Mouse (Mus musculus) liver, embryonic 11.5 days (tissue): ENCODE results near the gene Tpte. TPM values are rescaled to one million over a fixed set of nuclear protein-coding genes. Genes with fewer than 3 reads are reported as not detected.
A peak's percentile ranks its signal among the peaks of the same experiment; 100 is the strongest.

Experiments
- ATAC-seq: fragments of 200-750 bp; cut with Nextera tagmentation; replicated peaks from 2 replicates; pipeline ENCODE4 v1.8.0; 2017; ENCODE audit warnings: moderate number of reproducible peaks, mild to moderate bottlenecking, moderate TSS enrichment, moderate library complexity; ENCODE audit not compliant: low FRiP score
- DNase-seq: peaks from one replicate; pipeline ENCODE4 v3.0.0-alpha.2; 2017; ENCODE audit warnings: low spot score
- H3K27ac ChIP-seq: fragments of 300-500 bp; sonication (generic); 2 replicates; pipeline ENCODE4 v1.5.1; 2014; ENCODE audit warnings: mild to moderate bottlenecking, low read depth, low read length, control low read depth
- H3K27me3 ChIP-seq: fragments of 300-500 bp; sonication (generic); replicated peaks from 2 replicates; pipeline ENCODE4 v1.6.1; 2014; ENCODE audit warnings: low read length, mixed read lengths; ENCODE audit not compliant: control insufficient read depth, insufficient read depth
- H3K36me3 ChIP-seq: fragments of 300-500 bp; sonication (generic); 2 replicates; pipeline ENCODE4 v1.6.1; 2014; ENCODE audit warnings: mild to moderate bottlenecking, low read length, moderate library complexity, mixed read lengths; ENCODE audit not compliant: control insufficient read depth, insufficient read depth
- H3K4me1 ChIP-seq: fragments of 300-500 bp; sonication (generic); replicated peaks from 2 replicates; pipeline ENCODE4 v1.6.1; 2014; ENCODE audit warnings: low read length, mixed read lengths; ENCODE audit not compliant: control insufficient read depth, insufficient read depth
- H3K4me2 ChIP-seq: fragments of 300-500 bp; sonication (generic); 2 replicates; pipeline ENCODE4 v1.6.1; 2014; ENCODE audit warnings: mild to moderate bottlenecking, control low read depth, moderate library complexity
- H3K4me3 ChIP-seq: fragments of 300-500 bp; sonication (generic); 2 replicates; pipeline ENCODE4 v1.5.1; 2014; ENCODE audit warnings: low read depth, low read length, control low read depth
- H3K9ac ChIP-seq: fragments of 300-500 bp; sonication (generic); 2 replicates; pipeline ENCODE4 v1.6.1; 2014; ENCODE audit warnings: low read depth, low read length, control low read depth
- H3K9me3 ChIP-seq: fragments of 300-500 bp; sonication (generic); 2 replicates; pipeline ENCODE4 v1.6.1; 2016; ENCODE audit warnings: low read length, inconsistent platforms, mixed read lengths; ENCODE audit not compliant: control insufficient read depth
- WGBS: fragments of 180-500 bp; shearing (Covaris S2); extraction: QIAGEN DNeasy Blood & Tissue Kit; methylation state at CpG from one replicate; pipeline ENCODE4 v1.1.7; 2014; 5-methylcytosine and 5-hydroxymethylcytosine counted together
- polyA plus RNA-seq: library from polyadenylated mRNA; unstranded; fragments of >200 nt; fragmentation: Nextera tagmentation; extraction: Ambion mirVana; gene quantifications from 2 replicates; pipeline ENCODE4 v1.2.1, GENCODE M21; 2014

Gene Tpte
- polyA plus RNA-seq, 1 experiment from 2014 or later: not detected

DNA sequence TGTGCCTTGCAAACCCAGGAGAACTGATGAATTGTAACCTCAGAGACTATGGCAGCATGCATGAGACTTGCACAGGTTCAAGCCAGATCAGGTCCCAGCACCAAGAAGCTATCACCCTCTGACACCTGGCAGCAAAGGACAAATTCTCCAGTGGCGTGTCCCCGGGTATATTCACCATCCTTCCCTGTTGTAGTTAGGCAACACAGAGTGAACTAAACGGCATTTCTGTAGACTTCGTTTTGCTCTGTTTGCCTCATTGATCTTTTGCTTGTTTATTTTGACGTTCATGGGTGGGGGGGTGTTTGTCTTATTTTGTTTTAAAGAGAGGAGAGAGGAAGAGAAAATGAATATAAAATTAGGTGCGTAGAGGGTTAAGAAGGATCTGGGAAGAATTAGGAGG lies 101.9 kb downstream of the Tpte start:
- Histone ChIP-seq H3K9ac (no peak overlapping the region), H3K4me3 (no peak overlapping the region), H3K4me2 (no peak overlapping the region), H3K9me3 (no peaks in the 10 kb centered on the region), H3K4me1 (no peaks in the 10 kb centered on the region), H3K27me3 (no peaks in the 10 kb centered on the region), H3K27ac (no peak overlapping the region), H3K36me3 (peaks cover 28% of the 10 kb centered on the region)
- ATAC-seq (no peak), DNase-seq (no peak)
- 90% methylated on average over 6 of the region's 6 CpGs for WGBS

DNA sequence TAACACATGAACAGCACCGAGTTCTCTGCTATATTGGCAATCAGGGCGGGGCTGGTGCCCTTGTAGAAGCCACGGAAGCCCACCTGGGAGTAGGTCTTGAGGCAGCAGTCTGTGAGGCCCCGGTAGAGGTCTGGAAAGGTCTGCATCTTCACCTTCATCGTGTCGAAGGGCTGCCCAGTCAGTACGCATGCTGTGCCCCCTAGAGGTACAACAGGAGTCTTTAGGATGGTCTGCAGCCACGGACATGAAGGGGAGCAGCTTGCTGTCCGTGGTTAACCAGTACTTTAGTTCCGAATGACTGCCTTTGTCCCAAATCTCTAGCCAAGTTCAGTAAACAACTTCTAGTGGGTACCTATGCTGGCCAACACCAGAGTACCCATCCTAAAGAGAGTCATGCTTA lies 106.6 kb downstream of the Tpte start:
- Histone ChIP-seq H3K27me3 (no peaks in the 10 kb centered on the region), H3K27ac (no peak overlapping the region), H3K36me3 (peaks cover 12% of the 10 kb centered on the region), H3K9me3 (no peaks in the 10 kb centered on the region), H3K4me1 (peaks cover 7% of the 10 kb centered on the region; the same call in 1 of the 2 replicates), H3K4me2 (no peak overlapping the region), H3K9ac (no peak overlapping the region), H3K4me3 (no peak overlapping the region)
- no peak for DNase-seq
- ATAC-seq: no peak
- 81% methylated on average over 10 of the region's 10 CpGs for WGBS

DNA sequence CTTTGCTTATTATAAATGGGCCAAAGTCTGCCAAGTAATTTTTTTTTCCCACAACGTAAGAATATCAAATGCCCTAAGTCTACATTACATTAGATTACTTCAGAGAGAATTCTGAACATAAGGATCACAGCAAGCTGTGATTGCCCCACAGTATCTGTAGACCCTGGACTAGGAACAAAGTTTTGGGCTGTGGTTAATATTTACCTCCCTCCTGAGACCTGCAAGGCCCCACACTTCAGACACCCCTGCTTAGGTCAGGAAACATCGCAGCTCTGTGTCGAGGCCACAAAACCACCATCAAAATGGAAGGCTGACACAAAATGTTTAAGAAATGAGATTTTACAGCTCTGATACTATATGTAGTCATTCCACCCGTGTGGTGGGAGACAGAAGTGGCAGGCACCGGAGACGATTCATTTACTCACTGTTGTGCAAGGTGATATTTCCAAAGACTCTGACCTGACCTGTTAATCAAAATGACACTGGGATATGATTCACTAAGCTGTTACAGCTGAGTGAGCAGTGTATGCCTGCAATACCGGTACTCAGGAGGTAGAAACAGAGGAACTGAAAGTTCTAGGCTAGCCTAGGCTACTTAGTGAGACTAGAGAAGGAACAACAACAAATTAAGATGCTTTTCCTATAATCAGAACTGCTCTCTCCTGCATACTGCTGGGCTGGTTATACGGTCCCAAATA lies 107.7 kb downstream of the Tpte start:
- Histone ChIP-seq H3K27ac (peak overlapping the region; percentile 46; the same call in 1 of the 2 replicates), H3K9ac (no peak overlapping the region), H3K9me3 (no peaks in the 10 kb centered on the region), H3K36me3 (peaks cover 14% of the 10 kb centered on the region), H3K27me3 (no peaks in the 10 kb centered on the region), H3K4me2 (no peak overlapping the region), H3K4me1 (peaks cover 9% of the 10 kb centered on the region; the same call in 1 of the 2 replicates), H3K4me3 (no peak overlapping the region)
- 80% methylated on average over 8 of the region's 8 CpGs for WGBS
- ATAC-seq: peak; percentile 49
- DNase-seq: no peak

DNA sequence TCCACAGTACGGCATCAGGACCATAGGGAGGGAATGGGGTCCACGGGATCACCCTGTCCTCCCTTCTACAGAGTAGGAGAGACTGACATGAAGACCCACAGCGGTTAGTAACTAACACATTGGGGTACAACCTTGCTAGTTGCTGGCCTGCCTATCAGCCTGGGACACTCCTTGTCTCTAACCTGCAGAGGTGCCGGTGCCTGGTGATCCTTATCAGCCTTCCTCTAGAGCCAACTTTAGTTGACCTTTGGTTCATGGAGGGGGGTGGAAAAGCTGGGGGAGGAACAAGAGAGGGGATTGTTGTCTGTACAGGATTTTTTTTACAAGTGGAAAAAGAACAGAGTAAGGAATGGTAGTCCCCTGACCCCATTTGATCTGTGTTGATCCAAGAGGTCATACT lies 111.2 kb downstream of the Tpte start:
- ATAC-seq: no peak
- 47% methylated on average over 4 of the region's 4 CpGs for WGBS
- no peak overlapping the region for H3K27ac ChIP-seq
- H3K27me3 ChIP-seq: no peaks in the 10 kb centered on the region
- no peaks in the 10 kb centered on the region for H3K9me3 ChIP-seq
- H3K4me2 ChIP-seq: peak overlapping the region; percentile 17; the same call in 1 of the 2 replicates
- H3K36me3 ChIP-seq: peaks cover 4% of the 10 kb centered on the region; the same call in 1 of the 2 replicates
- peaks cover 12% of the 10 kb centered on the region; the same call in 1 of the 2 replicates for H3K4me1 ChIP-seq
- H3K9ac ChIP-seq: no peak overlapping the region
- no peak for DNase-seq
- H3K4me3 ChIP-seq: no peak overlapping the region

DNA sequence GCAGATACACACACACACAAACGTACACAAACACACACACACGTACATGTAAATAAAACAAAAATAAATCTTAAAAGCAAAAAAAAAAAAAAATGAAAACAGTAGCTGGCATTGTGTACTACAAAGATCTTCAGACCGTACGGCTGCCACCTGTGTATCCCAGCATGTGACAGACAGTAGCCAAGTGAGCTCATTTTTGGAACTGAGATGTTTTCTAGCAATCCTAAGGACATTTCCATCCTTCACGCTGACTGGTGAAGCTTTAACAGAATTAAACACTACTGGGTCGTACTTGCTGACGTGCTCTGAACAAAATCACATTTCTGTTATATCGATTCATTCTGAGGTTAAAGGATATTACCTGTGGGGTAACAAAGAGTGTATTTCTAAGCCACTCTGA lies 112.0 kb downstream of the Tpte start:
- H3K4me1 ChIP-seq: peaks cover 12% of the 10 kb centered on the region; the same call in 1 of the 2 replicates
- H3K27ac ChIP-seq: peak overlapping the region; percentile 43; the same call in 1 of the 2 replicates
- no peak overlapping the region for H3K9ac ChIP-seq
- no peak overlapping the region for H3K4me3 ChIP-seq
- WGBS: 93% methylated on average over 8 of the region's 8 CpGs
- H3K27me3 ChIP-seq: no peaks in the 10 kb centered on the region
- 0 out of 2 replicates have a peak overlapping the region, but pooled peaks have one; percentile 17 for H3K4me2 ChIP-seq
- H3K36me3 ChIP-seq: peaks cover 4% of the 10 kb centered on the region; the same call in 1 of the 2 replicates
- H3K9me3 ChIP-seq: no peaks in the 10 kb centered on the region
- no peak for ATAC-seq
- no peak for DNase-seq

DNA sequence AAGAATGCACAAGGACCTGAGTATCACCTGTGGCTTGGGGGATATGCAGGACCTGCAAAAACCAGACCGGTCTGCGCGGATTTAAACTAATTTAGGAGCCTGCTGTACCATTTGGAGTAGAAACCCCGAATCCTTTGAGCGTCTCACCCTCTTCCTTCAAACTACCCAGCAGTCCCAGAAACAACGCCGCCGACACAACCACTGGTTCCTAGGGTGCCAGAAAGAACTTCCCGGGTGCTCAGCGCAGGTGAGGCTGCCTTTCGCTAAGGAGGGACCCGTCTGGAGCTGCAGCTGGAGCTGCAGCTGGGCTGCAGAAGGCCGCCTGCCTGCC lies 114.5 kb downstream of the Tpte start:
- Histone ChIP-seq H3K4me2 (peak overlapping the region; percentile 87), H3K9me3 (no peaks in the 10 kb centered on the region), H3K4me3 (peak overlapping the region; percentile 86), H3K4me1 (peaks cover 12% of the 10 kb centered on the region; the same call in 1 of the 2 replicates), H3K9ac (peak overlapping the region; percentile 84), H3K36me3 (peaks cover 4% of the 10 kb centered on the region; the same call in 1 of the 2 replicates), H3K27me3 (no peaks in the 10 kb centered on the region), H3K27ac (peak overlapping the region; percentile 61)
- DNase-seq (no peak), ATAC-seq (no peak)
- 1% methylated on average over 13 of the region's 13 CpGs for WGBS

DNA sequence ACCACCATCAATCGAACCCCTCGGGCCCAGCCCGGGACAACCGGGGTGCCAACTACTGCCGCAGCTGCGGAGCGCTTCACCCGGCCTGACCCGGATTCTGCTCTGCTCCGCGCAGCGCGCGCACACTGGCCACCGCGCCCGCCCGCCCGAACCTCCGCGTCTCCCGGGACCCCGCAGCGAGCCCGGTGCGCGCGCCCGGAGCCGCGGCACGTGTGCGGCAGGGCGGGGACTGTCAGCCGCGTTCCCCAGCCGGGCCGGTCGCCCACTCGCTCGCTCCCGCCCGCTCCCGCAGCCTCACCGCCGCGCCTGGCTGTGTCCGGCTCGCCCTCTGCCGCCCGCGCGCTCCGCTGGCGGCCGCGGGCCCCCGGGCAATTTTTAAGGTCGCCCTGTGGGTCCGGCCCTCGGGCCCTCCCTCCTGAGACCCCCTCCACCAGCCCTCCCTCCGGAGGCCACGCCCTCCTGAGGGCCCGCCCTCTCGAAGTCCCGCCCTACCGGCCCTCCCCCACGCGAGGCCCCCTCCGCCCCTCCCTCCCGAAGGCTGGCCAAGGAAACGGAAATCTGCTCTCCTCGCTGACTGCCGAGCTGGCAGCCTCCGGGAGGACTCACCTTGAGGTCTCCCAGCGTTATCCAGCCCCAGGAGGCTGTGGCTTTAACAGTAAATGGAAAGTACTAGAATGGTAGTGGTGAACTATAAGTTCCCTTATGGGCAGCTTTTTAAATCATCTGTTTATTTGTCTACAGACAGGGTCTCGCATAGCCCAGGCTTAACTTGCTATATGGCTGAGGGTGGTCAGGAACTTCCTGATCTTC lies 115.1 kb downstream of the Tpte start, which contains the start of gene Slc25a15:
TSS of gene Slc25a15 (minus strand) at position 456 of the 810 bp plus-strand sequence.
- peak; percentile 92 for DNase-seq
- Histone ChIP-seq H3K9me3 (no peaks in the 10 kb centered on the region), H3K36me3 (peaks cover 2% of the 10 kb centered on the region; the same call in 1 of the 2 replicates), H3K9ac (peak within 1 kb of the TSS; percentile 84), H3K27me3 (no peaks in the 10 kb centered on the region), H3K4me2 (peak within 1 kb of the TSS; percentile 87), H3K4me1 (peaks cover 12% of the 10 kb centered on the region; the same call in 1 of the 2 replicates), H3K4me3 (peak within 1 kb of the TSS; percentile 86), H3K27ac (peak within 1 kb of the TSS; percentile 61)
- ATAC-seq: peak; percentile 91
- WGBS: under 1% methylated on average over 74 of the region's 77 CpGs

DNA sequence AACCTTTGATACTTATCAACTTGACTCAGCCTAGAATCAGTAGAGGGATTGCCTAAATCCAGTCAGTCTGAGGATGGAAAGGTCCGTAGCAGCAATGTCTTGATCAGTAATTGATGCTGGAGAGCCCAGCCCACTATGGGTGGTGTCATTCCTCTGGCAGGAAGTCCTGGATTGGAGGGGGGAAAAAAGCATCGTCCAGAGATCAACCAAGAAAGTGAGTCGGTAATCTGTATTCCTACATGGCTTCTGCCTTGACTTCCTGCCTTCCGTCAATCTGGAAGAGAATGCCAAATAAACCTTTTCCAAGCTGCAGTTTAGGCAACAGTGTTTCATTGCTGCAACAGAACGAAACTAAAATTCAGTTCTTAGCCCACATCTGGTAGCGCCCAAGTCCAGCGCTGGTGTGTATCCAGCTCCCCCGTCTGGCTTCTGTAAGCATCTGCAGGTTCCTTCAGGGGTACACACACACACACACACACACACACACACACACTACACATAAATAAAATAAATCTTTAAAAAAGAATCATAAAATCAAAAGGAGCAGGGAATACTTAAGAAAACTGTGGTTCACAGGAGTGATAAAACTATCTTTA lies 116.1 kb downstream of the Tpte start:
- Histone ChIP-seq H3K9me3 (no peaks in the 10 kb centered on the region), H3K9ac (no peak overlapping the region), H3K27me3 (no peaks in the 10 kb centered on the region), H3K4me1 (peaks cover 10% of the 10 kb centered on the region; the same call in 1 of the 2 replicates), H3K27ac (no peak overlapping the region), H3K4me3 (peak overlapping the region; percentile 86), H3K36me3 (peaks cover 2% of the 10 kb centered on the region; the same call in 1 of the 2 replicates), H3K4me2 (peak overlapping the region; percentile 87)
- ATAC-seq: no peak
- WGBS: 78% methylated on average over 8 of the region's 8 CpGs
- DNase-seq: no peak
